Mouse (Mus musculus) spleen, adult 2 months (tissue): ENCODE results near the gene Loxl1.

Experiments
- CTCF ChIP-seq: fragments of 200-500 bp; IDR thresholded peaks from 2 replicates; pipeline ENCODE4 v1.5.1; 2011; ENCODE audit warnings: mild to moderate bottlenecking, inconsistent platforms; ENCODE audit not compliant: insufficient read depth, insufficient read length, insufficient replicate concordance; ENCODE audit errors: extremely low read depth
- POLR2A ChIP-seq: fragments of 200-500 bp; IDR thresholded peaks from 2 replicates; pipeline ENCODE4 v1.6.1; 2011; ENCODE audit warnings: low read depth, low read length, inconsistent platforms

GRCm38 (mm10) chr9:58289090-58289489 is 23.9 kb downstream of the Loxl1 start:
- TF ChIP-seq CTCF, result no peak
- TF ChIP-seq POLR2A, result no peak
